Mouse (Mus musculus): ENCODE data around the gene Zdhhc20. TPM values are rescaled to one million over a fixed set of nuclear protein-coding genes. Genes with fewer than 3 reads are reported as not detected.

Gene Zdhhc20
- total and polyA plus RNA-seq, 3 experiments, result 1.0 to 20.5 (median 19.7) TPM

DNA sequence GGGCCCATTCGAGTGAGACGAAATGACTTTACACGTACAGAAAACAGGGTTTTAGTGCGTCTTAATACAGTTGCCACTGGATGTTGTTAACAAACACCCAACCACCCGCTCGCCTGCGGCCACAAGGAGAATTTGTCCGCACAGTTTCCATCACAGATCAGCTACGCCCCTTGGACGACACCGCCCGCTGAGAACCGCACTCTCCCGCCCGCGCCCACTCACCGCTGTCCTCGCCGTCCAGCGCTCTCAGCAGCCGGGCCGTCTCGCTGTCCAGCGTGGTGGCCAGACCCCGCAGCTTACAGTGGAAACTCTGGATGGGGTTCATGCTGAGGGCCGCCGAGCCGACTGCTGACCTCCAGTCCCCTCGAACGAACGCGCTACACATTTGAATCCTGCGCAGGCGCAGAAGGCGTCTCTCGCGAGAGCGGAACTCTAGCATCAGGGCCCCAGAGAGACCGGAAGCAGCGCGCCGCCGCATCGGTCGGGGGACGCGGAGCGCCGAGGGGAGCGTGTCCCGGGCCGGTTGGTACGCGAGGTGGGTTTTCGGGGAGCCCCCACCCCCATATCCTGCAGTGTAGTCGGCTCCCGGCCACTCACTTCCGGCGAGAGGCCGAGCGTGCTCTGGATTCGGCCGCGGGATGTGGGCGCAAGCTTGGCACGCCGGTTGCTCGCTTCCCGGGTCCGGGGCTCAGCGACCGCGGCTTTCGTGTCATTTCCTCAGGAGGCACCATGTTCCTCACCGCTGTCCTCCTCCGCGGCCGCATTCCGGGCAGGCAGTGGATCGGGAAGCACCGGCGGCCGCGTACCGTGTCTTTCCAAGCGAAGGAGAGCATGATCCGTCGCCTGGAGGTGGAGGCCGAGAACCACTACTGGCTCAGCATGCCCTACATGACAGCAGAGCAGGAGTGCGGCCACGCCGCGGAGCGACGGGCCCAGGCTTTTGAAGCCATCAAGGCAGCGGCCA is 64.0 kb downstream of the Zdhhc20 start, which contains the start of the genes Ska3 and Mrpl57:
Gene Ska3, minus strand, starts transcription at position 398 of the 964 bp plus-strand sequence.
Gene Mrpl57, plus strand, starts transcription at position 447 of the 964 bp plus-strand sequence.
- Histone ChIP-seq H3K4me1 (ENCODE audit: insufficient read depth, low read depth, low read length) (peaks cover 30% of the 10 kb centered on the region), H3K9me3 (replicated peaks) (no peaks in the 10 kb centered on the region), H3K4me3 (ENCODE audit: low read depth, low read length) (peak within 1 kb of the TSS; percentile 94), H3K27me3 (ENCODE audit: insufficient read depth, low read length) (no peaks in the 10 kb centered on the region), H3K36me3 (replicated peaks) (peaks cover 51% of the 10 kb centered on the region)
- peak; percentile 84 for DNase-seq (ENCODE audit: low spot score)
- TF ChIP-seq POLR2AphosphoS5 (IDR thresholded peaks at IDR 0.05; ENCODE audit: insufficient replicate concordance, low read depth, low read length) (0 out of 2 replicates have a peak, but pooled peaks have one; percentile 46), CTCF (IDR thresholded peaks at IDR 0.05; ENCODE audit: low read depth, low read length) (no peak)
- peak; percentile 79 for ATAC-seq (ENCODE audit: extremely low read depth, insufficient number of reproducible peaks, low FRiP score, poor library complexity, severe bottlenecking)

DNA sequence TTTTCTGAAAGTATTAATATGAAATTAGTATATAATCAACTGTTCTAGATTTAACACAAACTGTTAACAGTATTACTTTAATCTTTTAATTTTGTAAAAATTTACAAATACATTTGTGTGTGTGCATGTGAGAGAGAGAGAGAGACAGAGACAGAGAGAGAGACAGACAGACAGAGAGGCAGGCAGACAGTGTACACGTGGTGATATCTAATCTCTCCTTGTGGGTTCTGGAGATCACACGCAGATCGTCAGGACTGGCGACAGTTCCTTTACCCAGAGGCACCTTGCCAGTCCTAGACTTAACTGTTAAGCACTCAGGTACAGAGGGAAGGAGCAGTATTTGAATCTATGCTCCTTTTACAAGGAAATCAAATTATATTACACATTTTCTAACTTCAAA is 69.2 kb downstream of the Zdhhc20 start:
- TF ChIP-seq GATA1 (IDR thresholded peaks at IDR 0.05; ENCODE audit: borderline replicate concordance, low read length) (no peak), POLR2AphosphoS5 (IDR thresholded peaks at IDR 0.05; ENCODE audit: insufficient replicate concordance, low read depth, low read length) (no peak), CTCF (IDR thresholded peaks at IDR 0.05; ENCODE audit: low read depth, low read length) (no peak), GATA2 (IDR thresholded peaks at IDR 0.05; ENCODE audit: borderline replicate concordance, low read depth, low read length) (no peak), TAL1 (conservative IDR thresholded peaks at IDR 0.05; ENCODE audit: low read depth, low read length) (no peak)
- DNase-seq (ENCODE audit: low spot score), result no peak
- Histone ChIP-seq H3K27me3 (ENCODE audit: insufficient read depth, low read length) (no peaks in the 10 kb centered on the region), H3K9me3 (replicated peaks) (no peaks in the 10 kb centered on the region), H3K36me3 (replicated peaks) (peaks cover 77% of the 10 kb centered on the region), H3K4me1 (ENCODE audit: insufficient read depth, low read depth, low read length) (peaks cover 31% of the 10 kb centered on the region), H3K4me3 (ENCODE audit: low read depth, low read length) (no peak overlapping the region)
- no peak for ATAC-seq (ENCODE audit: extremely low read depth, insufficient number of reproducible peaks, low FRiP score, poor library complexity, severe bottlenecking)

DNA sequence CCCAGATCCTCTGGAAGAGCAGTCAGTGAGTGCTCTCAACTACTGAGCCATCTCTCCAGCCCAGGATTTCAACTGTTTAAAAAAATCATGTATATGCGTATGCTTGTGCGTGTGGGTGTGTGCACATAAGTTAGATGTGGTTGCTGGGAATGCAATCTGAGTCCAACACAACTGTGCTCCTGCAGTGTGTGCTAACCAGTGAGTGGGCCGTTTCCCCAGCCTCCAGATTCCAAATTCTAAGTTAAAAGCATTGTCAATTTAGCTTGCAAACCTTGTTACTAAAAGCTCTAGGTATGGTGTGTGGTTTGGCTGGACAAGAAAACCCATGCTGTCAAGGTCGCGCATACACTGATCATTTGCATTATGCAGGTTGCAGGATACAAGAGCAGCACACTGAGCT is 78.2 kb downstream of the Zdhhc20 start:
- ATAC-seq (ENCODE audit: extremely low read depth, insufficient number of reproducible peaks, low FRiP score, poor library complexity, severe bottlenecking) (no peak), DNase-seq (ENCODE audit: low spot score) (no peak)
- no peak for TF ChIP-seq CTCF (IDR thresholded peaks at IDR 0.05; ENCODE audit: low read depth, low read length)
- no peak overlapping the region for H3K4me3 ChIP-seq (ENCODE audit: low read depth, low read length)
- H3K4me1 ChIP-seq (ENCODE audit: insufficient read depth, low read depth, low read length), result peaks cover 16% of the 10 kb centered on the region; the same call in 1 of the 2 replicates
- H3K9me3 ChIP-seq (replicated peaks), result no peaks in the 10 kb centered on the region
- H3K36me3 ChIP-seq (replicated peaks), result peaks cover 89% of the 10 kb centered on the region
- no peaks in the 10 kb centered on the region for H3K27me3 ChIP-seq (ENCODE audit: insufficient read depth, low read length)

DNA sequence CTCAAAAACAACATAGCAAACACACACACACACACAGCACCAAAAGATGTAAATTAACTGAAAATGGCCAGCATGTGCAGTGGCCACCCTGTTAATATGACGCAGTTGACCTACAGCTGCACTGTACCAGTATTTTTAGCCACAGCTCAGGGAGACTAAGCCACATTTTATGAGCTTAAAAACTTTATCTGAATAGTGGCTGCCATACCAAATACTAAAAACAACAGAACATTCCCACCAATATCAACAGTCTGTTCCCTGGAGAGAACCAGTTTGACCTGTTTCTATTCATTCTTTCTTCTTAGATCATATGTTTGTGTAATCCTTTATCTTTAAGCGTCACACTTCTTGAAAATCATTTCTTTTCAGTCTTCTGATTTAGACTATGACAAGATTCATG is 79.2 kb downstream of the Zdhhc20 start:
- TF ChIP-seq TAL1 (conservative IDR thresholded peaks at IDR 0.05; ENCODE audit: low read depth, low read length), result no peak
- TF ChIP-seq POLR2AphosphoS5 (IDR thresholded peaks at IDR 0.05; ENCODE audit: insufficient replicate concordance, low read depth, low read length), result no peak
- no peak for TF ChIP-seq GATA2 (IDR thresholded peaks at IDR 0.05; ENCODE audit: borderline replicate concordance, low read depth, low read length)
- no peak for TF ChIP-seq GATA1 (IDR thresholded peaks at IDR 0.05; ENCODE audit: borderline replicate concordance, low read length)
- TF ChIP-seq CTCF (IDR thresholded peaks at IDR 0.05; ENCODE audit: low read depth, low read length), result no peak
- no peak overlapping the region for H3K4me3 ChIP-seq (ENCODE audit: low read depth, low read length)
- H3K9me3 ChIP-seq (replicated peaks), result no peaks in the 10 kb centered on the region
- peaks cover 16% of the 10 kb centered on the region; the same call in 1 of the 2 replicates for H3K4me1 ChIP-seq (ENCODE audit: insufficient read depth, low read depth, low read length)
- H3K27me3 ChIP-seq (ENCODE audit: insufficient read depth, low read length), result no peaks in the 10 kb centered on the region
- DNase-seq (ENCODE audit: low spot score), result no peak
- ATAC-seq (ENCODE audit: extremely low read depth, insufficient number of reproducible peaks, low FRiP score, poor library complexity, severe bottlenecking), result no peak
- peaks cover 90% of the 10 kb centered on the region for H3K36me3 ChIP-seq (replicated peaks)

DNA sequence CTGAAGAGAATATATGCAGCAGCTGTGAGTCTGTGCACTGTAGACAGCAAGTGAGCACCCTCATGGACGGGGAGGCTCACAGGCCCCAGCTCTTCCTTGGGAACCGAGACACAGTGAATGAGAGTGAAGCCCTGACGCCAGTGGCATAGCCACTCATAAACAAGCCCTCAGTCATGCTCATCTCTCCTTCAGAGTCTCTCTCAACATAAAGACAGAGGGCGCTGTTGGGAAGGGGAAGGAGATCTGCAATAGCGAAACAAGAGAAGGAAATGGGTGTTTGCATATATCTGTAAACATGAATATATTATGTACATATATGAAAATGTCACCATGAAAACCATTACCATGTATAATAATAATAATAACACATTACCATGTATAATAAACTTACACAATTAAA is 81.5 kb downstream of the Zdhhc20 start:
- Histone ChIP-seq H3K4me1 (ENCODE audit: insufficient read depth, low read depth, low read length) (peaks cover 16% of the 10 kb centered on the region; the same call in 1 of the 2 replicates), H3K27me3 (ENCODE audit: insufficient read depth, low read length) (no peaks in the 10 kb centered on the region), H3K36me3 (replicated peaks) (peaks cover 91% of the 10 kb centered on the region), H3K4me3 (ENCODE audit: low read depth, low read length) (no peak overlapping the region), H3K9me3 (replicated peaks) (no peaks in the 10 kb centered on the region)
- DNase-seq (ENCODE audit: low spot score), result peak; percentile 24
- ATAC-seq (ENCODE audit: extremely low read depth, insufficient number of reproducible peaks, low FRiP score, poor library complexity, severe bottlenecking), result peak; percentile 64
- no peak for TF ChIP-seq TAL1 (conservative IDR thresholded peaks at IDR 0.05; ENCODE audit: low read depth, low read length)
- no peak for TF ChIP-seq GATA2 (IDR thresholded peaks at IDR 0.05; ENCODE audit: borderline replicate concordance, low read depth, low read length)
- TF ChIP-seq POLR2AphosphoS5 (IDR thresholded peaks at IDR 0.05; ENCODE audit: insufficient replicate concordance, low read depth, low read length), result no peak
- TF ChIP-seq GATA1 (IDR thresholded peaks at IDR 0.05; ENCODE audit: borderline replicate concordance, low read length), result no peak
- TF ChIP-seq CTCF (IDR thresholded peaks at IDR 0.05; ENCODE audit: low read depth, low read length), result no peak

DNA sequence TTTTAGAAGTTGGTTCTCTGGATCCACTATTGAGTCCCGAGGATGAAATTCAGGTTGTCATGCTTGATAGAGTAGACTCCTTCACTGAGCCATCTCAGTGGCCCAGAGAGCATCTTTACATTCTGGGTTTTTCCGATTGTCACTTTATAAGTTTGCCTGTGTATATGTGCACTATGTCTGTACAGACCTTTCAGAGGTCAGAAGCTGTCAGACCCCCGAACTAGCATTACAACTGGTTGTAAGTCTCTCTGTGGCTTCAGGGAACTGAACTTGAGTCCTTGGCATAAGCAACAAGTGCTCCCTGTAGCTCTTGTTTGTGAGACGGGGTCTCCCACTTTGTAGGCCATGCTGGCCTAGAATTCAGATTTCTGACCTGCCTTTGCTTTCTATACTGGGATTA is 86.3 kb downstream of the Zdhhc20 start:
- DNase-seq (ENCODE audit: low spot score) (no peak), ATAC-seq (ENCODE audit: extremely low read depth, insufficient number of reproducible peaks, low FRiP score, poor library complexity, severe bottlenecking) (no peak)
- no peaks in the 10 kb centered on the region for H3K27me3 ChIP-seq (ENCODE audit: insufficient read depth, low read length)
- TF ChIP-seq POLR2AphosphoS5 (IDR thresholded peaks at IDR 0.05; ENCODE audit: insufficient replicate concordance, low read depth, low read length) (no peak), CTCF (IDR thresholded peaks at IDR 0.05; ENCODE audit: low read depth, low read length) (no peak), GATA2 (IDR thresholded peaks at IDR 0.05; ENCODE audit: borderline replicate concordance, low read depth, low read length) (no peak), TAL1 (conservative IDR thresholded peaks at IDR 0.05; ENCODE audit: low read depth, low read length) (no peak), GATA1 (IDR thresholded peaks at IDR 0.05; ENCODE audit: borderline replicate concordance, low read length) (no peak)
- no peak overlapping the region for H3K4me3 ChIP-seq (ENCODE audit: low read depth, low read length)
- no peaks in the 10 kb centered on the region for H3K9me3 ChIP-seq (replicated peaks)
- H3K4me1 ChIP-seq (ENCODE audit: insufficient read depth, low read depth, low read length), result peaks cover 25% of the 10 kb centered on the region
- peaks cover 84% of the 10 kb centered on the region for H3K36me3 ChIP-seq (replicated peaks)
